Mouse (Mus musculus) CH12.LX (cell line): ENCODE measurements around the gene Dbh.

Experiments
- CTCF ChIP-seq, 2 experiments: IDR thresholded peaks in 1 of 2; conservative IDR thresholded peaks in 1 of 2; 2 replicates each; pipeline ENCODE4 v1.5.1; 2011 to 2012; ENCODE audit warnings: low read depth in 2 of 2, low read length in 2 of 2, improper control_type of control experiment in 1 of 2, inconsistent platforms in 1 of 2, mild to moderate bottlenecking in 1 of 2, moderate library complexity in 1 of 2
- JUND ChIP-seq: conservative IDR thresholded peaks from 2 replicates; pipeline ENCODE4 v1.6.1; 2011; ENCODE audit warnings: low read depth, low read length, improper control_type of control experiment
- KAT2A ChIP-seq: IDR thresholded peaks from 2 replicates; pipeline ENCODE4 v1.6.1; 2012; ENCODE audit warnings: low read length, improper control_type of control experiment, inconsistent platforms; ENCODE audit not compliant: insufficient replicate concordance
- MAZ ChIP-seq: IDR thresholded peaks from 2 replicates; pipeline ENCODE4 v1.6.1; 2012; ENCODE audit warnings: low read depth, mild to moderate bottlenecking, inconsistent platforms, low read length, improper control_type of control experiment, moderate library complexity
- POLR2A ChIP-seq: IDR thresholded peaks from 2 replicates; pipeline ENCODE4 v1.6.1; 2011; ENCODE audit warnings: low read depth, mild to moderate bottlenecking, improper control_type of control experiment, low read length
- RAD21 ChIP-seq: IDR thresholded peaks from 2 replicates; pipeline ENCODE4 v1.6.1; 2011; ENCODE audit warnings: low read depth, mild to moderate bottlenecking, low read length, improper control_type of control experiment, moderate library complexity
- SIN3A ChIP-seq: IDR thresholded peaks from 2 replicates; pipeline ENCODE4 v1.6.1; 2012; ENCODE audit warnings: low read length, improper control_type of control experiment, inconsistent platforms
- USF1 ChIP-seq: IDR thresholded peaks from 2 replicates; pipeline ENCODE4 v1.6.1; 2014; ENCODE audit warnings: low read depth, mild to moderate bottlenecking, inconsistent platforms, low read length, improper control_type of control experiment
- USF2 ChIP-seq: conservative IDR thresholded peaks from 2 replicates; pipeline ENCODE4 v1.6.1; 2011; ENCODE audit warnings: low read depth, low read length, improper control_type of control experiment
- ZC3H11A ChIP-seq: IDR thresholded peaks from 2 replicates; pipeline ENCODE4 v1.6.1; 2012; ENCODE audit warnings: low read depth, mild to moderate bottlenecking, inconsistent platforms, low read length, improper control_type of control experiment
- ZNF384 ChIP-seq: IDR thresholded peaks from 2 replicates; pipeline ENCODE4 v1.6.1; 2012; ENCODE audit warnings: low read depth, low read length, improper control_type of control experiment, inconsistent platforms

- TF ChIP-seq MAZ (no peak), ZNF384 (no peak), JUND (no peak), POLR2A (no peak), USF1 (no peak), SIN3A (no peak), ZC3H11A (no peak), CTCF (conservative IDR thresholded peaks at IDR 0.05 in 1 of 2, IDR thresholded peaks at IDR 0.05 in 1 of 2; ENCODE audit: low read depth in 2 of 2, low read length in 2 of 2) (no peak), RAD21 (no peak), KAT2A (no peak), USF2 (no peak)
These were observed 33.7 kb downstream of the Dbh start for GRCm38 (mm10) chr2:27198551-27199246.
